Mouse (Mus musculus) spleen, embryonic (tissue): ENCODE data around the gene Fgd4.
"Not testable (repeated sequence)": the region's sequence is repeated elsewhere in the genome, so short reads cannot be mapped to it uniquely, and the experiment has no call there.

ENCODE experiments used
- CTCF ChIA-PET: fragments of 350-600 bp; sonication (Branson Sonifier 250); formaldehyde crosslinking; loops from one replicate; lab custom pipeline; 2022; lab: Charles Lee

Fgd4 gene

DNA sequence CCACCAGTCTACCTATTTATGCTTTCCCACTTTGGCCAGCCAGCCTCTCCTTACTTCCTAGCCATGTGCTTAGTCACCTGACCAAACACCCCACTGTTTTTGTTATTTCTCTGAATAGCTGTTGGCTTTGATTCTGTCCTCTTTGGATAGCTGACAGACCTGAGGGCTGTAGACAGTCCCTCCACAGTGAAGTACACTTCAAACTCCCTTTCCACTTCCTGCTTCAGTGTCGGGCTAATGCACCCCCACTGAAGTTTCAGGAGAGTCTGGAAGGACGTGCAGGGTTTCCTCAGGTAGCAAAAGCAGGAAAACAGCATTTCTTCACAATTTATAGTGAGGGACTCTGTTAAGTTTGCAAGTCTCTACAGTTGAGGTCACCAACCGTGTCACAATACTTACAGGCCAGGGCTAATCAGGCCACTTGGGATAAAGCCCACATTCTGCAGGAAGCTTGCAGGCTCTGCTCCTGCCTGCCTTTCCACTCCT is 57.4 kb downstream of the Fgd4 start:
- CTCF ChIA-PET, result no interaction called here

DNA sequence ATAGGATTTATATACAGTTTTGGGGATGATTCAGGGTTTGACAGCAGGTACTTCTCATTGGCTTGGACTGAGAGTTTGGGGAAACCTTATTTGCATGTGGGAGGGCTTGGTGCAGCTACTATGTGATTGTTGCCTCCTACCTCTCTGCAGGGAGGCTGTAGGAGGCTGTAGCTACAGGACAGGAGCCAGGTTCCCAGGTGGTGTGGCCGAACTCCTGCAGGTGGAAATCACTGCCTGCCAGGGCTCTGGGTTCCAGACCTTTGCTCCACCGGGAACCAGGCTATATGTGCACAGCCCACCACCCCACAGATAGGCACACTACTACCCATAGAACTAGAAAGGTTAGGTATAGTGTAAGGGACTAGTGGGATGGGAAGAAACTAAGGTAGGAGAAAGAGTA is 61.0 kb downstream of the Fgd4 start:
- CTCF ChIA-PET, result not testable (repeated sequence)

DNA sequence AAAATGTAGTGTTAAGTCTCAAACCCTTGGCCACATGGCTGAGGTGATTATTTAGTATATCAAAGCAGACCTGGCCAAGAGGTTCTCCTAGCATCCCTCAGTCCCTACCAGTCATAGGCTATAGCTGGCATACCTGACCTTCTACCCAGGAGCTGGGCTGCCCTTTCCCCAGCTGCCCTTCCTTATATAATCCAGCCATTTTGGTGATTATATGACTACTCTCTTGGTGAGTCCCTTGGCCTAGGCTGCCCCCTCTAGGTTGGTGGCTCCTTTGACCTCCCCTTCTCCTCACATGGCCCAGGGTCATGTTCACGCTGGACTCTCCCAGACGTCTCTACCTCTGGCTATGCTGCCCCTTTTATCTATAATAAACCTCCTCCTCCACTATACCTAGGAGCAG is 65.1 kb downstream of the Fgd4 start:
- CTCF ChIA-PET, result no interaction called here

DNA sequence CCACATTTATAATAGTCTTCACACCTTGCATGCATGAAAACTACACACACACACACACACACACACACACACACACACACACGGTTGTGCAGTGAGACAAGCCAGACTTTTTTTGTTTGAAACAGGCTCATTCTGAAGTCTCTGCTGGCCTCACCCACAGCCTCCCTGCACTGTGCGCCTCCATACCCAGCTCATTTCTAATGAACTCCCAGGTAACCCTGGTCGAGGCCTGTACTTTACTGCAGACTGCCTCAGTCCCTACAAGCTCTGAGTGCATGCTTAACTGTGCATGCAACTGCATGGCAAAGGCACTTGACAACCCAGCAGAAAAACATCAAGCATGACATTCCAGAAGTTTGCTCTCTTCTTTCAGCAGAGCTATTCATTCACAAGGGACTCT is 72.3 kb downstream of the Fgd4 start:
- CTCF ChIA-PET, result no interaction called here

DNA sequence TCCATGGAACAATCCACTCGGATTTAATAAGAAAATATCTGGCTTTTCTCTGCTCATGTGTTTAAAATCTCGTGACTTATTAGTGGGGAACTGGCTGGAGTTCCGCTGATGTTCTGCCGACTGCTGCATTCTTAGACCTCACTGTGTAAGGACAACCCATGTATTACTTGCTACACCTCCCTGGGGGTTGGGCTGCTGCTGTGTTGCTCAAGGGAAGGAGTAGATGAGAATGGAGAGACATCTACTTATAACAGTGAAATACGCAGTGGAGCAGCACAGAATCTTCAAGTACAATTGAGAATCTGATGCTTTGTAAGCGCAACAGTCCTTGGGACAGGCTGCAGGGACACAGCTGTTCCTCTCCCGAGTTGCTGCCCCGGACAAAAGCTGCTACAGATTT is 73.1 kb downstream of the Fgd4 start:
- CTCF ChIA-PET, result no interaction called here

DNA sequence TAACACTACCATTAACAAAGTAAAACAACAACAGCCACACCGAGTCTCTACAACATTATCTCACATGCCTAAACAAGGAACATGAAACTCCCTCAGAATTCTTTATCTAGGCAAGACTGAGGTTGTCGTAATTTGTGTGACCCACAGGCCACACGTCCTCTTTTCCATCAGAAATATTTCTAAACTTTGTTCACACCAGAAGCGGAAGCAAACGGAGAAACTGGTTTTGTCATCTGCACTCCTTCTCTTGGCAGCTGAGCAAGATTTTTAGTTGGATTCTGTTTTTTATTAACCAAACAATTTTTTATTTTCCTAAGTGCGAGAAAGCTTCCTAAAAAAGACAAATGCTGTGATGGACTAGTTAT is 73.6 kb downstream of the Fgd4 start:
- CTCF ChIA-PET, result no interaction called here

DNA sequence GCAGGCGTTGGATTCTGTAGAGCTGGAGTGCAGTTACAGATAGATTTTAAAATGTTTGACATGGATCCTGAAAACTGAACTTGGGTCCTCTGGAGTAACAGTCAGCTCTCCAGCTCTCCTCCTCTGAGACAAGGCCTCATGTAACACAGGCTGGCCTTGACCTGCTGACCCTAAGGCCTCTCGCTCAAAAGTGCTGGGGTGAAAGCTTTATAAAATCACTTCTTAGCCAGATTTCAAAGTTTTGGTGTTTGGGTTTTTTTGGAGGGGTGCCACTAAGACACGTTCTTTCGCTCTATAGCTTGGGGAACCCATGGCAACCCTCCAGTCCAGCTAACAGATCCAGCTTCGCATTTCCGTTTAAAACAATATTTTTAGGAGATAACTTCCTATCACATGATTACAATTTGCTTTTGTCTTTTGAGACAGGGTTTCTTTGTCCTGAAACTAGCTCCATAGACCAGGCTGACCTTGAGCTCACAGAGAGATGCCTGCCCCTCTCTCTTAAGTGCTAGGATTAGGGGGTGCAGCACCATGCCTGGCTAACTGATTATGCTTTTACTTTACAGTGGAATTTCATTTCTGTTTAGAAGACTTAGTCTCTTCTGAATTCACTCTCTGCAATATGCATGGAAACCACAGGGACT is 74.1 kb downstream of the Fgd4 start:
- CTCF ChIA-PET, result no interaction called here

DNA sequence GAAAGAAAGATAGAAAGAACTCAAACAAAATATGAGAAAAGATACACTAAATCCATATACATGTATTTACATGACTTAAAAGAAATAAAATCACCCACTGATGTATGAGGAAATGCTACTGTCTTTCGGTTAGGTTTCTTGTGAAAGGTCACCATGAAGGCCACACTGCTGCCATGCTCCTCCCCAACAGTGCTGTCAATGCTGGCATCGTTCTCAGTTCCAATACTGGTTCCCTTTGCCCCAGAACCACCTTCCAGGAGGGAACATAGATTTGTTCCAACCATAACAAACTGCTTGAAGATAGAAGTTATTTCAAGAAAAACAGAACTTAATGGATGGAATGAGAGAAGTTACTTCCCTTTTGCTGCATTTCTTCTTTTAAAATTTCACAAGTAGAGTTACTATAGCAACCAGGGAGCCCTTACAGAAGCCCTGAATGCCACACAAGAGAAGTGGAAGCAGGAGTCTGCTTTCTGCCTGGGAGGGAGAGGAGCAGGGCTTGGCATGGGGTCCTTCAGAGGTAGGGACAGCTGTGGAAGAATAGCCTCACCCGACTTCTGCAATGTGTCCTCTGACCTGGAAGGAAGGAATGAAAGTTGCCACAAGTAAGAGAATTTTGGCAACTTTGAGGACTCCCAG is 75.0 kb downstream of the Fgd4 start:
- CTCF ChIA-PET, result no interaction called here

DNA sequence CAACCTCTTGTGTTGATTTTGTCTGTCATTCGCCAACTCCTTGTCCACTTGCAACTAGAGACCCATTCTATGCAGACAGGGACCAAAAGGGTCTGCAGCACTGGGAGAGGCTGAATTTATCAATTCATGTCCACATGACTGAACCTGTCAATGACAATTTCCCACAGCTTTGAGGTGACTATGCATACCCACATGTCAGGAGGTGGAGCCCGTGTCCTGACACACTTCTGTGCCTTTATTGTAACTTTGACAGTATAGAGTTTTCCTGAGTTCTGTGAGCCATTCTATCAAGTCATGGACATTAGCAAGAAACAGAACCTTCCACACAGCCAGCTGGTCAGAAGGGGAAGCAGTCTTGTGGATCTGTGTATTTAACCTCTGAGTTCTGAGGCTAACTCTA is 76.7 kb downstream of the Fgd4 start:
- CTCF ChIA-PET, result no interaction called here

DNA sequence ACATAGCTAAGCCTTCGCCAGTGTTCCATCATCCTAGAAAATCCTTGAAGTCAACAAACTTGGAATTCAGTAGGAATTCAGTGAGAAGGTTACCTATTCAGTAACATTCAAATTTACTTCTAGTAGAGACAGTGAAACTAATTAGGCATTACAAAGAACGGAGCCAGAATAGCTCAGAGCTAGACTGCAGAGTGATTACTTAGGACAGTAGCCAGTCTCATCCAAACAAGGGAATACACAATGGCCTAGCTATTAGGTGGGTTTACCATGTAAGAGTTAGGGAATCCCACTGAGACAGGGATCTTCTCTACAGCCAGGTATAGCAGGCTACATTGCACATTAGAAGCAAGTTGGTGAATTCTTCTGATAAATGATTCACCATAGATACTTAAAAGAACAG is 77.5 kb downstream of the Fgd4 start:
- CTCF ChIA-PET, result not testable (repeated sequence)

DNA sequence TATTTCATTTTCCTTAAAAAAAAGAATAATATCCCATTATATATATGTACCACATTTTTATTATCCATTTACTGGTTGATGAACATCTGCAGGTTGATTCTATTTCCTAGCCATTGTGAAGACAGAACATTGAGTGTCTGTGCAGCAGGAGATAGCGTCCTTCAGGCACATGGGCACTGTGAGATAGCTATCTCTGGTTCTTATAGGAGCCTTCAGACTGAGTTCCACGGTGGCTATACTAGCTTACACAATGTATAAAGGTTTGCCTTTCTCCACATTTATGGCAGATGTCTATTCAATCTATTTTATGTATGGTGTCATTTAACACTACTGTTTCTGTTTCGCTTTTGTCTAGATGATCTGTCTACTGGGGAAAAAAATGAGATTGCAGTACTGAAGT is 98.9 kb downstream of the Fgd4 start:
- CTCF ChIA-PET, result no interaction called here

DNA sequence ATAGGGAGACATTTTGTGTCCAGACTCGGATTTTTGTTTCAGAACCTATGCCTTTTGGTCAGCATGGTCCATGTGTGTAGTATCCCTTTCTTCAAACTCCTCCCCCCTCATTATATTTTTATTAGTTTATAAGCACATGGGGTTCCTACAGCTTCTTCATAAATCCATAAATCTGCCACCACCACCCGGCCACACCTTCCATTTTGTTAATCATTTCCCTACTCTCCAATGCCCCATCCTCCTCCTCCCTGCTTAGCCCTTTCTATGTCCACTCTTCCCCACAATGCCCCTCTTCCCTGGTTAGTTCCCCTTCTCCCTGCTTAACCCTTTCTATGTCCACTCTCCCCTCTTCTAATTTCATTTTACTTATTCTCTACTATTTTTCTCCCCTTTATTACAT is 99.4 kb downstream of the Fgd4 start:
- CTCF ChIA-PET, result no interaction called here

DNA sequence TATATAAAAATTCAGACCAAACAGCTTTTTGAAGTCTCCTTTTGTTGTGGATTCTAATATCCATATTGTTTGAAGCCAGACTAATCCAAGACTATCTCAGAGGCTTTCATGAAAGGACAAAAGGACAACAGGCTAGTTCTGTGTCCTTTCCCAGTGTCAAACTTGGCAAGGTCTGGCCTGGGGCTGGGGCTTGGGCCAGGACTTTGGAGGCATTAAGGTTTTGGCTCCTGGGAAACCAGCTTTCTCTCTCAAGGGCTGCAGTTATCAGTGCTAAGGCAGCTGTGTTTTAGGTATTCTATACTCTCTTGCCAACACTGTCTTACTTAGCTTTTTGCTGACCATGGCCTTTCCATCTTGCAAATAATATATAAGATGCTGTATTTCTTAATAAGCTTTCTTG is 101.6 kb downstream of the Fgd4 start:
- CTCF ChIA-PET, result no interaction called here

DNA sequence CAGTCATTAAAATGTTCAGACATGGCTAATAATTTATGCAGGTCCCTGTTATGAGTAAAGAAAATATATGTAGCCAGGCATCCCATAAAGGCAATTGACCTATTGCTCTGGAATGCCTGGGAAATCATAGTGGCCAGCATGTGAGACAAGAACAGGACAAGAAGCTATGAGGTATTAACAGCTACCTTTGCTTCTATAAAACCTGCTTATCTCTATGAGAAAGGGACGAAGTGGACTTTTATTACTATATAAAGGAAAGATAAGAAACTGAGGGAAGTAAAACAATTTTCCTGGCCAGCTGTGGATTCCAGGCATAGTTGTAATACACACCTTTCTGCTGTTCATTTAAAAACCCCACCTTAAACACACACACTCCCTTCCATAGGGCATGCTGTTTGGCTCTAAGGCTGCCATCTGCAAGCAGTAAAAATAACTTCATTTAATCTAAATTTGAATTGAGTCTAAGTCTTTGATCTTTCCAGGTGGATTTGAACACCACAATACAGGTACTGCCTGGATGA is 114.8 kb downstream of the Fgd4 start:
- CTCF ChIA-PET, result no interaction called here

DNA sequence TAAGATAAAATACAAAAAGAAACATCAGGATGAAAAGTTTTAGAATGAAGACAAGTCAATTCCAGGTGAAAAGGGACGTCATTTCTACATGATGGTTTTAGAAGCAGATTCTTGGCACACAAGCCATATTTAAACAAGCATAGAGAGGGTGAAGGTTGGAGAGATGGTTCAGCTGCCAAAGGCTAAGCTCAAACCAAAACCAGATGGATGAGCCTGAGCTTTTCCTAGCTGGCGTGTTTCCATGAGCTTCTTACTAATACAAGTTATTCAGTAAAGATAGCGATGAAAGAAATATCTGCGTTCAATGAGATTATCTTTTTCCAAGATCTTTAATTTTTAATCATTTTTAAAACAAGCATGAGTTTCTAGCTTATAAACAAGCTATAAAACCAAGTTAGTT is 115.7 kb downstream of the Fgd4 start:
- CTCF ChIA-PET, result interaction anchor here (0.7 kb wide), 1 partner anchor 14 kb away, joined by 4 read pairs; no protein-coding TSS in a partner anchor

DNA sequence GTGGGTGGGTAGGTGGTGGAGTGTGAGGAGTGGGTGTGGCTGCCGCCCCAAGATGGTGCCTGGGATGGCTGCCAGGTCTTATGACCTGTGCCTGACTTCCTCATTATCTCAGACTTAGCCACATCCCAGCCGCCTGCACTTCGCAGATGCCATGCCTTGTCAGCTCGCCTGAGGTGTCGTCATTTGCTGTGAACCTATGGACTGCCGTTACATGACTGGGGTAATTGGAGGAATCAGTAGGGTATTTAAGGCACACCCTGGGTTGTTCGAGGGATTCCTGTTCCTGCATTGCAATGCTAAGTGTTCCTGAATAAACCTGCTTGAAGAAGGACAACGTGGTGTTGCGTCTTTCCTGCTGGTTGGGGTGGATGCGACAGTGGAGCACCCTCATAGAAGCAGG is 126.9 kb downstream of the Fgd4 start:
- CTCF ChIA-PET, result not testable (repeated sequence)

DNA sequence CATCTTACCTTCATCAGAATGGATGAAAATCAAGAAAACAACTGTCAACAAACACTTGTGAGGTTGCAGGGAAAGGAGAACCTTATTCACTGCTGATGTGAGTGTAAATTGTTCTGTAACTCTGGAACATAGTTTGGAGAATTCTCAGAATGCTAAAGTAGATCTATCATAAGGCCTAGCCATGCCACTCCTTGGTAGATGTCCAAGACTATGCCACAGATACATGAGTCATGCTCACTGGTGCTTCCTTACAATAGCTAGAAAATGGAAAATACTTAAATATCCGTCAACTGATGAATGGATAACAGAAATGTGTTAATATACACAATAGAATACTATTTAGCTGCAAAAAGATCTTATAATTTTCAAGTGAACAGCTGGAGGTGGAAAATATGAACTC is 150.3 kb downstream of the Fgd4 start:
- CTCF ChIA-PET, result no interaction called here

DNA sequence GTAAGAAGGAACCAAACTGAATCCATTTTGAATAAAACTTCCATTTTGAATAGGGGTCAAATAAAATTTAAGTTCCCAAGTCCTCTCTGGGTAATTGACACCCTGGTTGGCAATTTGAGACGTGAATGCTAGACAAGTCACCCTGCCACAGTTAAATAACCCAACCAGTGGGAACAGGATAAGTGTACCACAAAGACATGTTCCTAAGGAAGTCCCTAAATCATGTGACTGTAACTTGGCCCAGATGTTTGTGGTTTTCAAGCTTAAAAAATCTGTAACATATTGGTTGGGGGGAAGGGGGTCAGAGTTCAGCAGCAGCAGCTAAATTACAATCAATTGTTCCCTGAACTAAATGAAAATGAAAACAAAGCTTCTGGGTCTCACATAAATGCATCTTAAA is 161.9 kb downstream of the Fgd4 start:
- CTCF ChIA-PET, result no interaction called here

DNA sequence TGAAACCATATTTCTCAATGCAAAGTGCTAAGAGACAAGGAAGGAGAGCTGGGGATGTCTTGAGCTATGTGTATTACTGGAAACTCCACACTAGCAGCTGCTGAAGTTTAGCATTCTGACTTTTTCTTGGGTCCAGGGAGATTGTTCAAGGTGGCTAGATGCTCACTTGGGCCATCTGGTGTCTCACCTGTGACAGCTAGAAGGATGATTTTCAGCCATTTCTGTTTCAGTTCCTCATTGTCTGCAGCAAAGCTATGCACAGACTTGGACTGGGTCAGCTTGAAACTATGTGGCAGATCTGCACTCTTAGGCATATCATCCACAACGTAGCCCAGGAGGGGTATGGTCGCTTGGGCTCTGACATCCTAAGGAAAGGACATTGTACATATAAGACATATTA is 177.9 kb downstream of the Fgd4 start:
- CTCF ChIA-PET, result no interaction called here

DNA sequence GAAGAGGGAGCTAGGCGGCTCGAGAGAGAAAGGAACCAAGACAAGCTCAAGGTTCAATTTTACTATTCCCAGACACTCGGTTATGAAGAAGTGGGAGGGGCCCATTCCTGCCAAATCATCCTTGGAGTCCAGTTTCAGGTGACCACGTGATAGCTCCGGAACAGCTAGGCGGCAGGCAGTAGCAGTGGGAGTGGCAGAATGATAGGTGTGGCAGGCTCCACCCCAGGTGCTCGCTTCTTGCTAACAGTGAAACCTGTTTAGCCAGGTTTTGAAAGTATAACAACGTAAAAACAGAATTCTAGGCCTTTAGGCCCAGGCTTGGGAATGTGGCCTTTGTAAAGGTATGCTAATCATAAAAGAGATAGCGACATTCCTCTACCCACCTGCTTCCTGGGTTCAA is 233.1 kb downstream of the Fgd4 start:
- CTCF ChIA-PET, result not testable (repeated sequence)
